Mouse (Mus musculus) testis, postnatal 14 days (tissue): ENCODE measurements around the gene Fiz1.
A peak's percentile ranks its signal among the peaks of the same experiment; 100 is the strongest.

Experiments used
- DNase-seq: peaks from one replicate; pipeline ENCODE4 v3.0.0; 2021; ENCODE audit warnings: low spot score

Gene Fiz1

DNA sequence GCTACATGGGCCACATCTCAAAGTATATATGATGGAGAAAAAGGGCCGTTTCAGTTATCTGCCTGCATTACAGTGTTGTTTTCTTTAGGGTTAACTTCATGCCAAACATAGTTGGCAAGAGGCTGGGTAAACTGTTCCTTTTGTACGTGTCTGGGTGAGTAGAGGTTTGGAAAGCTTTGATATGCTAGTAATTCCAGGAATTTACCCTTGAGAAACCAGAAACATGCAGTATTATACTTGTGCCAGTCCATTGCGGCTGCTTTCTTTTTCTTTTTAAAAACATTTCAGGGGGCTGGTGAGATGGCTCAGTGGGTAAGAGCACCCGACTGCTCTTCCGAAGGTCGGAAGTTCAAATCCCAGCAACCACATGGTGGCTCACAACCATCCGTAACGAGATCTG is 17.6 kb downstream of the Fiz1 start:
- DNase-seq: no peak

DNA sequence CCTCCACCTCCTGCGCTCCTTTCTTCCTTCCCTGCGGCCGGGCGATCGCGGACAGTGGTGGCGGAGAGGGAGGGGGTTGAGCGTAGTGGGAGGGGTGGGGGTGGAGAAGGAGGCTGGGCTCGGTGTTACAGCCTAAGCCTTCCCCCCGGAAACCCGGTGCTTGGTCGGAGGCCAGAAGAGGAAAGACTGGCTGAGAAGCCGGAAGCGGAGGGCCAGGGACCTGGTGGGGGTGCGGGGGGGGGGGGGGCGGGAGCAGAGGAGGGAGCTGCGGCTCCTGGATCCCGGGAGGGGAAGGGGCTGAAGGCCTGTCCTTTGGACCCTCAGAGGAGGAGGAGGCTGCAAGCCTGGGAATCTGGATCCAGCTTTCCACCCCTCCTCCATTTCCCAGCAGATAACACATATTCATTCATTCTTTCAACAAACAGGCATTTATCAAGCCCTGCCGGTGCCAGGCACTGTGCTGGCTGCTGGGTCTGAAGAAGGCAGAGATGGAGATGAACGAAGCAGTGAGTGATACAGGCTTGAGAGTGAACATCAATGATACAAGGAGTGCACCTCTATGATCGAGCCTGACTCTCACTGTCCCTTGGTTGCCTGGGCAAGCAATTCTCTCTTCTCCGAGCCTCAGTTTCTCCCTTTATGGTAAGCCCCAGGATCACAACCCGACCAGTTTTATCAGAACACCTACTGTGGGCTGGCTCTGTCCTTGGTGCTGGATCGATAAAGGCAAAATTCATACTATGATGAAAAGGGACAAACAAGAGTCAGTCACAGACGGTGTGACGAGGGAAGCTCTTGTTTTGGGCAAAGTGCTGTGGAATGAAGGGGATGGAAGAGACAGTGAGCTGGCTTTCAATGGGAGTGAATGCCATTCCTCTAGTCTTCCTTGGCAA is 18.2 kb downstream of the Fiz1 start, which contains the start of gene Zfp579:
Zfp579 (minus strand) TSS at position 156 of the 893 bp plus-strand sequence.
- peak; percentile 88 for DNase-seq

DNA sequence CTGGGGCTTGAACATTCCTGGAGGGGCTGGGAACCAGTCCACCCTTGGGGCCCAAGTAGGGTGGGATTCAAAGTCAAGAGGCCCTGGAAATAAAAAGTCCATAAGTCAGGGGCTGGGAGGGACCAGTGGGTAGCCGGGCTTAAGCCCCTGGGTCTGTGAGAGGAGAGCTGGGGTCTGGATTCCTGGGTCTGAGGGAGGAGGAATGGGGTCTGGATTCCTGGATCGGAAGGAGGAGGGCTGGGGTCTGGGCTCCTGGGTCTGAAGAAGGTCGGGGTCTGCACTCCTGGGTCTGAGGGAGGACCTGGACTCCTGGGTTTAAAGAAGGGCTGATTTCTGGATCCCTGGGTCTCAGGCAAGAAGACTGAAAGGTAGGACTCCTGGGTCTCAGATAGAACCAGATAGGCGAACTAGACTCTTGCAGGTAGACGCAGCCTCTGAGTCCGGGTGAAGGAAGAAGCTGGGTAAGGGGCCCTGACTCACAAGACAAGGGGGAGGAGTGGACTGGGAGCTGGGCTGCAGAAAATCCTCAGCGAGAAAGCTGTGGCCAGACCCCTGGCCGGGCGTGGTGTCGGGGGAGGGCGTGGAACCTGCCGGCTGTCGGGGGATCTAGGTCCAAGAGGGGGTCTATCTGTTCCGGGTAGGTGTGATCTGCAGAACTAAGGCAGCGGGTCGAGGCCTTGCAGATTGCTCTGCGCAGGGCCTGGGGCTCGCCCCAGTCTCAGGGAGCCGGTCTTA is 19.1 kb downstream of the Fiz1 start:
- no peak for DNase-seq

- no peak for DNase-seq
Measured at GRCm38 (mm10) chr7:4993999-4994788, 20.3 kb downstream of the Fiz1 start.

GRCm38 (mm10) chr7:4993347-4993998 is 21.0 kb downstream of the Fiz1 start:
- DNase-seq: no peak

- no peak for DNase-seq
Measured at GRCm38 (mm10) chr7:4988250-4988649, 26.2 kb downstream of the Fiz1 start.

GRCm38 (mm10) chr7:4976832-4977231 is 37.7 kb downstream of the Fiz1 start:
- DNase-seq: no peak

- DNase-seq: no peak
Measured at GRCm38 (mm10) chr7:4975455-4975854, 39.0 kb downstream of the Fiz1 start.

GRCm38 (mm10) chr7:4972321-4973047 is 42.0 kb downstream of the Fiz1 start:
- no peak for DNase-seq

- no peak for DNase-seq
Measured at GRCm38 (mm10) chr7:4971710-4972109, 42.8 kb downstream of the Fiz1 start.

- DNase-seq: no peak
Measured at GRCm38 (mm10) chr7:4971068-4971467, 43.4 kb downstream of the Fiz1 start, which contains the start of gene Sbk3. Gene Sbk3 (minus strand): TSS chr7:4971168.

- DNase-seq: no peak
Measured at GRCm38 (mm10) chr7:4964988-4965387, 49.5 kb downstream of the Fiz1 start.

GRCm38 (mm10) chr7:4964272-4964671 is 50.2 kb downstream of the Fiz1 start, which contains the start of gene Sbk2:
Gene Sbk2 (minus strand): TSS chr7:4964406.
- peak; percentile 68 for DNase-seq

- no peak for DNase-seq
Measured at GRCm38 (mm10) chr7:4963527-4963926, 51.0 kb downstream of the Fiz1 start.

GRCm38 (mm10) chr7:4957361-4957760 is 57.1 kb downstream of the Fiz1 start:
- DNase-seq: no peak
